Mouse (Mus musculus): ENCODE results near the gene Hipk2.

The Hipk2 gene

DNA sequence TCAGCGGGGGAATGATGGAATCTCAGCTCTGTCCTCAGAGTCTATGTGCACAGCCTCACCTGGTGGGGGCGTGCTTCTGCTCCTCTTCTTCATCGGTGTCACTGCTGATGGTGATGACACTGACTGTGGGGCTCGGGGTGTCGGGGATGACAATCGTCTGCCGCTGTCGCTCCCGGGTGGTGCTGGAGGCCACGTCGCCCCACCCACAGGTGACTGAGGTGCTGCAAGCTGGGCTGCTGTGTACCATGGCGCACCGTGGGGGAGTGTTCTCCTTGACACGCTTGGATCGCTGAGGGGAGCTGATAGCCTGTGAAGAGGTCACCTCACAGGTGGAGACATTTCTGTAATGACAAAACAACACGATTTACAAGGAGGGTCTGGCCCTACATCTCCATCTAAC, 160.1 kb downstream of the Hipk2 start:
- no peak for ATAC-seq (ENCODE audit: insufficient number of reproducible peaks, low FRiP score, low TSS enrichment)

- ATAC-seq (ENCODE audit: insufficient number of reproducible peaks, low FRiP score, low TSS enrichment), result no peak
These were observed 161.7 kb downstream of the Hipk2 start for GRCm38 (mm10) chr6:38713957-38714898.

DNA sequence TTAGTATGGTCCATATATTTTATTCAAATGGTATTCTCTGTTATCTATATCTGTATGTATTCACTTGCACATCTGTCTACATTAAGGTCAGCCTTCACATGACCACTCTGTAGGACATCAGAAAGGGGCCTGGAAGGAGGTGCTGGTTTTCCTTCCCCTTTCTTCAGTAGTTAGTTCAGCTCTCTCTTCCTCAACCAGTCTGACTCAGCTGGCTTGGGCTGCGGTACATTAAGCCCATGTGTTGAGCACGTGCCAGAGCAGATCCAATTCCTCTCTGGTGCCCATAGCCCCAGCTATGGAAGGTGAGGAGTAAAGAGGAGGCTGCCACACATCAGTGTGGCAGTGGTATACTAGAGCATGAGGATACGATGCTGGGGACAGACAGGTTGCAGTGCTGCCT, 165.5 kb downstream of the Hipk2 start:
- ATAC-seq (ENCODE audit: insufficient number of reproducible peaks, low FRiP score, low TSS enrichment), result no peak

GRCm38 (mm10) chr6:38704264-38704984, 171.5 kb downstream of the Hipk2 start:
- ATAC-seq (ENCODE audit: insufficient number of reproducible peaks, low FRiP score, low TSS enrichment), result no peak

DNA sequence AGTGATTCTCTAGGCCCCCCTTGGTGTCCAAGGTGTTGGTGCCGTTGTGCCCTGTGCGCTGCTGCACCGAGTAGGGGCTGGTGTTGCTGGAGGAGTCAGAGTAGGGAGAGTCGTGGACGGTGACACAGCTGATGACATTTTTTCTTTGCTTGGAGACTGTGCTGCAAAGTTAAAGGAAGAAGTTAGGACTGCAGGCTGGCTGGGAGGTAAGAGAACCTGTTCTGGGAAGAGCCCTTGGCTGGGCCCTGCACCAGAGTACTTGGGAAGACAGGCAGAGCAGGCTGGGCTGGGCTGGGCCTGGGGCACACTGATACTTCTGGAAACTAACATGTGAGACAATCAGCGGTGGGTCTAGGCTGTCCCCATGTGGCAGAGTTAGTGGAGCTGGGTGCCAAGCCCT, 172.4 kb downstream of the Hipk2 start:
- no peak for ATAC-seq (ENCODE audit: insufficient number of reproducible peaks, low FRiP score, low TSS enrichment)

- no peak for ATAC-seq (ENCODE audit: insufficient number of reproducible peaks, low FRiP score, low TSS enrichment)
These were observed 173.1 kb downstream of the Hipk2 start for GRCm38 (mm10) chr6:38702810-38703399.

GRCm38 (mm10) chr6:38701421-38701820, 174.5 kb downstream of the Hipk2 start:
- no peak for ATAC-seq (ENCODE audit: insufficient number of reproducible peaks, low FRiP score, low TSS enrichment)

DNA sequence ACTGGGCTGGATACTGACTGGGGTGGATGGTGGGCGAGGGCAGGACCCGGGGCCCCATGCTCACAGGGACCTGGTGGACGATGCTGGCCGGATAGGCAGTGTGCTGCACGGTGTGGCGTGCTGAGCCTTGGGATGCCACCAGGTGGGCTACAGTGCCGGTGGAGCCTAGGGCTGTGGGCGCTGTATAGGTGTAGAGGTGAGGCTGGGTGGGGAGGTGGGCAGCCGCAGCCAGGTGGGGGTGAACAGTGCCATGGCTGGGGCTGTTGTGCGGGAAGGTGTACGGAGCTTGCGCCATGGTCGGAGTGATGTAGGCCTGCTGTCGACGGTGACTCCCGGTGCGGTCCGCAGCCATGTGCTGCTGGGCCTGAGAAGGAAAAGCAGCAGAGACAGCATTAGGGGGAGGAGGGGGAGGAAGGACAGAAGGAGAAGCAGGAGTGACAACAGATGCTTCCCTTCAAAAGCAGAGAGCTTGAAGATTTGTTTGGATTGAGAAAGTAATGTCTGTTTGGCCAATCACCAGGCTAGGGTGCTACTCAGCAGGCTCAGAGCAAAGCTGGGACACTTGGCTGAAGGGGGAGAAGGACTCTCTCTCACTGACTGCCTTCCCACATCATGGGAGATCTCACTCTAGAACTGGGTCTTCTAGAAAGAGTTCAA, 177.6 kb downstream of the Hipk2 start:
- ATAC-seq (ENCODE audit: insufficient number of reproducible peaks, low FRiP score, low TSS enrichment), result no peak

GRCm38 (mm10) chr6:38696570-38696969, 179.4 kb downstream of the Hipk2 start:
- no peak for ATAC-seq (ENCODE audit: insufficient number of reproducible peaks, low FRiP score, low TSS enrichment)

GRCm38 (mm10) chr6:38695380-38696054, 180.4 kb downstream of the Hipk2 start:
- peak; percentile 76 for ATAC-seq (ENCODE audit: insufficient number of reproducible peaks, low FRiP score, low TSS enrichment)

GRCm38 (mm10) chr6:38692556-38692955, 183.4 kb downstream of the Hipk2 start:
- ATAC-seq (ENCODE audit: insufficient number of reproducible peaks, low FRiP score, low TSS enrichment), result no peak

DNA sequence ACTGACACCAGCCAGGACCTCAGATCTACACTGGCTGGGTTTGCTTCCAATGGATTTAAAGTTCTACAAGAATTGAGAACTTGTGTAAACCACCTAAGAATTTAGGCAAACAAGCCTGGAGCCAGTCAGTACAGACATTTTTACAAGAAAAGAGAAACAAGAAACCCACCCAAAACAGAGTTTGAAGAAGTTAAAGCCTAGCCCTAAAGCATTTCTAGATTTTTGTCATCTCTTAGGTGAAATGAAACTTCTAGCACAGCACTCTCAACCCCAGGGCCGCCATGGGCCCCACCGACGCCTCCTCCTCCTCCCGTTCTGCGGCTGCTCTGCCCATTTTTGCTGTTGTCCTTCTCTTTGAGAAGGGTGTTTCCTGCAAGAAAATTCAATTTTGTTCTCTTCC, 184.9 kb downstream of the Hipk2 start:
- ATAC-seq (ENCODE audit: insufficient number of reproducible peaks, low FRiP score, low TSS enrichment), result no peak

DNA sequence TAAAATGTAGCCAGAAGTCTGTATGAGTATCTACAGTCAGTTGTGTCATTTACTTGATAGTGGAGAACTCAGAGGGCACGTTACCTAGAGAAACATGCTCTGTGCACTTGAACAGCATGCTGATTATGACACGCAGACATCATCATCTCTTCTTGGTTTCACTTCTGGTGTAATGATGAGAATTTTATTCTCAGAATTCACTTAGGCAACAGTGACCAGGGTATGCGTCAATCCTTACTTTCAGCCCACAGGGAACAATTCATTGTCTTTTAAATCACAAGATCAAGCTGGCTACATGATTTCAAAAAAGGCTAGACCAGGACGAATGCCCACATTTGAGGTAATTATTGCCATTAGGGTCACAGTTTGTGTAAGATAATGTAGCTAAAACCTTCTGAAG, 185.3 kb downstream of the Hipk2 start:
- ATAC-seq (ENCODE audit: insufficient number of reproducible peaks, low FRiP score, low TSS enrichment), result no peak

DNA sequence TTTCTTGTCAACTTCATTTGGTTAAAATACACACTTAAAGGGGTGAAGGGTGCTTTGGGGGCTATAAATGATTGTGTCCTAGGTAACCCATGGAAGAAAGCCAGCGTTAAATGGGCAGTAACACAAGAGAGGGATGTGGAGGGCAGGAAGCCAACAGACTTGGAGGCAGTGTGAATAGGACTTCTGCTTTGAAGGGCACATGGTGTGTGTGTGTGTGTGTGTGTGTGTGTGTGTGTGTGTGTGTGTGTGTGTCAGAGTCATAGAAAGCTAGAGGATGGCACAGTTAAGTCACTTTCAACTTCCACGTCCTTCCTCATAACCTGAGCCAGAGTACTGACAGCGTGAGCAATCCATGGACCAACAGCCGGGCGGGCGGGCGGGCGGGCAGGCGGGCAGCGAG, 187.1 kb downstream of the Hipk2 start:
- ATAC-seq (ENCODE audit: insufficient number of reproducible peaks, low FRiP score, low TSS enrichment), result no peak

DNA sequence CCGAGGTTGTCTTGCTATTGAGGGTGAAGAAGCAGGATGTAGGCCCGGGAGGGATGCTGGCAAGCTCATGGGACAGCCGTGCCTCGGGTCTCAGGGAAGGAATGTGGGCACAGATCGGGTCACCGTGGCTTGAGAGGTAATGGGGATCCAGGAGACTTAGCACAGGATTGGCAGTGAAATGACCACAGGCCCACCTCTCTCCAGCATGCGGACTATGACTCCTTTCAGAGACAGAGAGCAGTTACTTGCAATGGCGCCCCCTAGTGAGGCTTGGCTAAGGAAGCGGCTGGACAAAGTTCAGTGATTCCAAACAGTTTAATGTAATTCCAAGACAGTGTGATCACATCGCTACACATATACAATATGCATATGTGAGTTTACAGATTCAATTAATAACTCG, 188.7 kb downstream of the Hipk2 start:
- peak; percentile 68 for ATAC-seq (ENCODE audit: insufficient number of reproducible peaks, low FRiP score, low TSS enrichment)

- no peak for ATAC-seq (ENCODE audit: insufficient number of reproducible peaks, low FRiP score, low TSS enrichment)
These were observed 193.4 kb downstream of the Hipk2 start for GRCm38 (mm10) chr6:38682532-38682931.

DNA sequence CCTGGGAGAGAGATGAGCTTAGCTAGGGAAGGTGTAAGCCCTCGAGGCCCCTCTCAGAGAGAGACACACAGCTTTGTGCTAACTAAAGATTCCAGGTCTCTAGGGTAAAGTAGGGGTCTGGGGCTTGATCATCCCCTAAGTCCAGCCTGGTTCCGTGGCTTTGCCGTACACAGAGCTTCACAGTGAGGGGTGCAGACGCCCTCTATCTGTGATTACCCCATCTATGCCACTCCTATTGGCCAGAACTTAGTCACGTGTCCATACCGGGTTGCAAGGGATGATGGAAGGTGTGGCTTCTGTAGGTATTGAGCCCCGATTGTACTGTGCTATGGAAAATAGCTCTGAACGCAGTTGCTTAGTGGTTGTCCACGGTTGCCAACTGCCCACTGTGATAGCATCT, 198.3 kb downstream of the Hipk2 start:
- no peak for ATAC-seq (ENCODE audit: insufficient number of reproducible peaks, low FRiP score, low TSS enrichment)

- no peak for ATAC-seq (ENCODE audit: insufficient number of reproducible peaks, low FRiP score, low TSS enrichment)
These were observed 199.2 kb downstream of the Hipk2 start for GRCm38 (mm10) chr6:38676723-38677122.

DNA sequence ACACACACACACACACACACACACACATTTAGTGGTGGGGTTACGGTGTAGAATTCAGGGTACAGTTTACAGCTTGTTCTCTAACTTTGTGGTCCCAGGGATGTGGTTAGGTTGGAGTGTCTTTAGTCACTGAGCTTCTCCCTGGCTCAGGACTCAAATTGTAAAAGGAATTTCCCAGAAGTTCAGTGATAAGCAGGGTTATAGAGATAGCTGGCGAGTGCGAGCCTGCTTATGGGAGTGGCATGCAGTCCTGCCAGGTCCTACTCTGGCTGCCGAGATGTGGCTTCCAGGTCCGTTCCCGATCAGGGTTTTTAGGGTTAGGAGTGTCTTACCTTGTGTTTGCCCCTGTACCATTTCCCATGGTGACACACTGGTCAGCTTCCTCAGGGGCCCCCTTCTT, 199.7 kb downstream of the Hipk2 start:
- ATAC-seq (ENCODE audit: insufficient number of reproducible peaks, low FRiP score, low TSS enrichment), result no peak

DNA sequence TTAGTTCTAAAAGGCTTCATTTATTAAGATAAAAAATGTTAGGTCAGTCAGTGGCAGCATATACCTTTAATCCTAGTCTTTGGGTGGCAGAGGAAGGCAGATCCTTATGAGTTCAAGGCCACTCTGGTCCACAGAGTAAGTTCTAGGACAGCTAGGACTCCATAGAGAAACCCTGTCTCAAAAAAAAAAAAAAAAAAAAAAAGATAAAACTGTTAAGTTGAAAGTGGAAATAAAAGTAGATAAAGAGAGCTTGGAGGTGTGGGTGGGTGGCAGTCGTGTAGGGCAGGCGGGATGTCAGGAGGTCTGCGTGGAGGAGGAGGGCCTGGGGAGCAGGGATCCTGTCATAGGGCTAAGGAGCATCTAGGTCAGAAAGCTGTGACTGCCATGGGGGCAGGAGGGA, 204.0 kb downstream of the Hipk2 start:
- ATAC-seq (ENCODE audit: insufficient number of reproducible peaks, low FRiP score, low TSS enrichment), result no peak
